Mouse (Mus musculus) kidney, postnatal 25 days (tissue): ENCODE measurements around the gene Ppp6c.
A peak's percentile ranks its signal among the peaks of the same experiment; 100 is the strongest.
"Not testable (repeated sequence)": the region's sequence is repeated elsewhere in the genome, so short reads cannot be mapped to it uniquely, and the experiment has no call there.

Source experiments
- DNase-seq, 2 experiments: peaks; one replicate each; pipeline ENCODE4 v3.0.0; 2021; ENCODE audit warnings: mixed read lengths in 2 of 2

Gene Ppp6c

GRCm38 (mm10) chr2:39226019-39226640 is at the start of gene Ppp6c:
Gene Ppp6c, minus strand, starts transcription at chr2:39226451.
- peak; percentile 97 to 98 for DNase-seq

GRCm38 (mm10) chr2:39268357-39268756 is 42.1 kb upstream of the Ppp6c start:
- DNase-seq, result peak in 1 of 2 experiments; percentile 17

- DNase-seq, result not testable (repeated sequence)
These were observed 26.0 kb upstream of the Ppp6c start for GRCm38 (mm10) chr2:39252275-39252674.

- DNase-seq, result not testable (repeated sequence)
These were observed 20.6 kb upstream of the Ppp6c start for GRCm38 (mm10) chr2:39246862-39247261.

GRCm38 (mm10) chr2:39226731-39227130 is 480 bp upstream of the Ppp6c start:
- DNase-seq, result no peak

- peak; percentile 17 to 56 for DNase-seq
These were observed 776 bp downstream of the Ppp6c start for GRCm38 (mm10) chr2:39225331-39226018.

GRCm38 (mm10) chr2:39224621-39225020 is 1.6 kb downstream of the Ppp6c start:
- no peak for DNase-seq

GRCm38 (mm10) chr2:39220010-39220409 is 6.2 kb downstream of the Ppp6c start:
- DNase-seq, result no peak

GRCm38 (mm10) chr2:39219034-39219433 is 7.2 kb downstream of the Ppp6c start:
- no peak for DNase-seq

GRCm38 (mm10) chr2:39217150-39217549 is 9.1 kb downstream of the Ppp6c start:
- DNase-seq, result no peak

- DNase-seq, result no peak
These were observed 15.5 kb downstream of the Ppp6c start for GRCm38 (mm10) chr2:39210738-39211137.

GRCm38 (mm10) chr2:39203359-39203758 is 22.9 kb downstream of the Ppp6c start:
- no peak for DNase-seq

GRCm38 (mm10) chr2:39194809-39195208 is 31.4 kb downstream of the Ppp6c start:
- no peak for DNase-seq

- DNase-seq, result peak; percentile 99 to 100
These were observed 35.6 kb downstream of the Ppp6c start, which contains the start of gene Scai for GRCm38 (mm10) chr2:39190561-39191056. Gene Scai, minus strand, starts transcription at chr2:39190734.

GRCm38 (mm10) chr2:39189961-39190560 is 36.2 kb downstream of the Ppp6c start:
- DNase-seq, result peak in 1 of 2 experiments; percentile 40

GRCm38 (mm10) chr2:39185942-39186341 is 40.3 kb downstream of the Ppp6c start:
- no peak for DNase-seq

- DNase-seq, result no peak
These were observed 42.7 kb downstream of the Ppp6c start for GRCm38 (mm10) chr2:39183587-39183986.

- DNase-seq, result no peak
These were observed 65.3 kb downstream of the Ppp6c start for GRCm38 (mm10) chr2:39160996-39161395.

- no peak for DNase-seq
These were observed 68.3 kb downstream of the Ppp6c start for GRCm38 (mm10) chr2:39157916-39158315.

GRCm38 (mm10) chr2:39156821-39157220 is 69.4 kb downstream of the Ppp6c start:
- no peak for DNase-seq

GRCm38 (mm10) chr2:39150943-39151342 is 75.3 kb downstream of the Ppp6c start:
- no peak for DNase-seq

GRCm38 (mm10) chr2:39148075-39148474 is 78.2 kb downstream of the Ppp6c start:
- DNase-seq, result no peak

GRCm38 (mm10) chr2:39146469-39146868 is 79.8 kb downstream of the Ppp6c start:
- no peak for DNase-seq
